Mouse (Mus musculus) megakaryocyte progenitor cell, adult 5-6 weeks (primary cell): ENCODE data around the gene Ago3. TPM values are rescaled to one million over a fixed set of nuclear protein-coding genes. Genes with fewer than 3 reads are reported as not detected.
A peak's percentile ranks its signal among the peaks of the same experiment; 100 is the strongest.

Experiments used
- ATAC-seq: replicated peaks from 2 replicates; pipeline ENCODE4 v1.8.0; 2016; ENCODE audit warnings: mild to moderate bottlenecking, moderate TSS enrichment, inconsistent platforms; ENCODE audit not compliant: poor library complexity
- total RNA-seq, 2 experiments: library from RNA; stranded (forward) in 1 of 2; stranded (reverse) in 1 of 2; fragments of 157-497, 149-512 nt in 1 of 2; fragments of 200-1000 nt in 1 of 2; gene quantifications; 2 replicates each; pipeline versions ENCODE4 v1.2.3 to v1.2.4; 2015 to 2017

The Ago3 gene
- total RNA-seq, 2 experiments from 2014 or later = 3.0 to 11.3 TPM

GRCm38 (mm10) chr4:126313202-126313601 lies 116.2 kb downstream of the Ago3 start:
- no peak for ATAC-seq

DNA sequence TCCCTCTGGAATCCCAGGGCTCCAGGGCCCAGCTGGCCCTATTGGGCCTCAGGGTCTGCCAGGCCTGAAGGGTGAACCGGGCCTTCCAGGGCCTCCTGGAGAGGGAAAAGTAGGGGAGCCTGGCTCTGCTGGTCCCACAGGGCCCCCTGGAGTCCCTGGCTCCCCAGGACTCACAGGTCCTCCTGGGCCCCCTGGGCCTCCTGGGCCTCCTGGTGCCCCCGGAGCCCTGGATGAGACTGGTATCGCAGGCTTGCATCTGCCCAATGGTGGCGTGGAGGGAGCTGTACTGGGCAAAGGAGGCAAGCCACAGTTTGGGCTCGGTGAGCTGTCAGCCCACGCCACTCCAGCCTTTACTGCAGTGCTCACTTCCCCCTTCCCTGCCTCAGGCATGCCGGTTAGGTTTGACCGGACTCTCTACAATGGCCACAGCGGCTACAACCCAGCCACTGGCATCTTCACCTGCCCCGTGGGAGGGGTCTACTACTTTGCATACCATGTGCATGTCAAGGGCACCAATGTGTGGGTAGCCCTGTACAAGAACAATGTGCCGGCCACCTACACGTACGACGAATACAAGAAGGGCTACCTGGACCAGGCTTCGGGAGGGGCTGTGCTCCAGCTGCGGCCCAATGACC lies 117.7 kb downstream of the Ago3 start:
- no peak for ATAC-seq

- ATAC-seq = no peak
Observed at GRCm38 (mm10) chr4:126310344-126310743, 119.0 kb downstream of the Ago3 start.

DNA sequence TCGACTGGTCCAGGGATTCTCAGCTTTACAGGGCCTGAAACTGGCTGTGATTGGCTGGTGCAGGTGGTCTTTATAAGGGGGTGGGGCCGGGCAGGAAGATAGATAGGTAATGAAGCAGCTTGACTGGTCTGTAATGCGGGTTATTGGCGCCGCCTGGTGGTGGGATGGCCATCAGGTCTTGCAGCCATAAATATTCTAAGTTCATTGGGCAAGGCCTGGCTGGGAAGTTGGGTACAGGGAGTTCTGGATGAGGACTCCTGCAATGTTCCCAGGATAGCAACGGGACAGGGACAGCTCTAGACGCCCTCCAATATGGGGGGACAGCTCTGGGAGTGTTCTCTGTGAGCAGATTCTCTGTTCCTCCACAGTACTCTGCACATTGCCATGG lies 119.4 kb downstream of the Ago3 start:
- peak; percentile 83 for ATAC-seq

DNA sequence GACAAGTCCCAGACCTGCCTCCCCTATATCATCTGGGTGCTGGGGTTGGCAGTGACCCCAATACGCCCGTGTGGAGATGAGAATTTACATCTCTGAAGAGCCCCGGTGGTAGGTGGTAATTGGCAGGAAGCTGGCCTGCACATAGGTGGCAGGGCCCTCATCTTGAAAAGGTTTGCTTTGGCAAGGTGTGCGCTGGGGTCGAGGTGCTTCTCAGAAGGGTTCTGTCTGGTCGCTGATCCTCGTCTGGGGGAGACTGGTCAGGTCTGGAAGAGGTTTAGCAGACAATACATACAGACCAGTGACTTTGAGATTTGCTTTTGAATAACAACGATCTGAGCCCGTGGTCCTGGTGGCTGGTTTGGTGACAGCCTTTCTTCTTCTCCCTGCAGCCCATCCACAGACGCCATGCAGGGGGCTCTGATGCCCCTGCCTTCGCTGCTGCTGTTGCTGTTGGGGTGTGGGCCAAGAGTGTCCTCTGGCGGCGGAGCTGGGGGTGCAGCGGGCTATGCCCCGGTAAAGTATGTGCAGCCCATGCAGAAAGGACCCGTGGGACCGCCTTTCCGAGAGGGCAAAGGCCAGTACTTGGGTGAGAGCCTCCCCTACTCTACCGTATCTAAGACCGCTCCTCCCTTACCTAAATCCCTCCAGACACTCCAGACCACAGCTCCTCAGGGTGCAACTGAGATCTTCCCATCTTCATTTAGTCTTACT lies 120.0 kb downstream of the Ago3 start:
- ATAC-seq = peak; percentile 47

- no peak for ATAC-seq
Observed at GRCm38 (mm10) chr4:126306827-126307226, 122.5 kb downstream of the Ago3 start.

DNA sequence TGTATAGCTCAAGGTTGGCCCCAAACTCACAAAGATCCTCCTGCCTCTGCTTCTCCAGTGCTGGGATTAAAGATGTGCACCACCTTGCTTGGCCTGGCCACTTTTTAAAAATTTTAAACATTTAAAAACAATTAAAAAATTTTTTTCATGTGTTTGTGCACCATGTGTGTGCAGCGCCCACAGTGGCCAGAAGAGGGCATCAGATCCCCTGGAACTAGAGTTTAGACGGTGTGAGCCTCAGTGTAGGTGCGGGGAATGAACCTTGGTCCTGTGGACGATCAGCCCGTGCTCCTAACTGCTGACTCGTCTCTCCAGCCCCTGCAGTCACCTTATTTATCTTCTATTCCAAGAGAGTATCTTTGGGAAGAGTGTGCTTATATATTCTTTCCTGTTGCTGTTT lies 123.3 kb downstream of the Ago3 start:
- ATAC-seq = no peak

DNA sequence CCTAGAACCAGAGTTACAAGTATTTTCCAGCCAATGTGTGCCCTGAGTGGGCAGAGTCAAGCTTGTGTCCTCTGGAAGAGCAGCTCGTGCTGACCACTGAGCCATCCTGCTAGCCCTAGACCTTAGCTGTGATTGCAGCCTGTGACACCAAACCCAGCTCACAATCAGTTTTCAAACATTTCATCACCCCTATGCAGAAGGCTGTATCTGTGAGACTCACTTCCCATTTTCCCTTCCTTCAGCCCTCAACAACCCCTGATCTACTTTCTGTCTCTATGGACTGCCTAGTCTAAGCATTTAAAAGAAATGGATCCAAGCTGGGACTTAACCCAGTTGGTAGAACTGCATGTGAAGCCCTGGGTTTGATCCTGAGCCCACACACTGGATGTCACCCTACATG lies 123.9 kb downstream of the Ago3 start:
- ATAC-seq = no peak

GRCm38 (mm10) chr4:126303877-126304276 lies 125.5 kb downstream of the Ago3 start:
- 0 out of 2 replicates have a peak, but pooled peaks have one; percentile 42 for ATAC-seq

- no peak for ATAC-seq
Observed at GRCm38 (mm10) chr4:126301584-126302309, 127.6 kb downstream of the Ago3 start.

DNA sequence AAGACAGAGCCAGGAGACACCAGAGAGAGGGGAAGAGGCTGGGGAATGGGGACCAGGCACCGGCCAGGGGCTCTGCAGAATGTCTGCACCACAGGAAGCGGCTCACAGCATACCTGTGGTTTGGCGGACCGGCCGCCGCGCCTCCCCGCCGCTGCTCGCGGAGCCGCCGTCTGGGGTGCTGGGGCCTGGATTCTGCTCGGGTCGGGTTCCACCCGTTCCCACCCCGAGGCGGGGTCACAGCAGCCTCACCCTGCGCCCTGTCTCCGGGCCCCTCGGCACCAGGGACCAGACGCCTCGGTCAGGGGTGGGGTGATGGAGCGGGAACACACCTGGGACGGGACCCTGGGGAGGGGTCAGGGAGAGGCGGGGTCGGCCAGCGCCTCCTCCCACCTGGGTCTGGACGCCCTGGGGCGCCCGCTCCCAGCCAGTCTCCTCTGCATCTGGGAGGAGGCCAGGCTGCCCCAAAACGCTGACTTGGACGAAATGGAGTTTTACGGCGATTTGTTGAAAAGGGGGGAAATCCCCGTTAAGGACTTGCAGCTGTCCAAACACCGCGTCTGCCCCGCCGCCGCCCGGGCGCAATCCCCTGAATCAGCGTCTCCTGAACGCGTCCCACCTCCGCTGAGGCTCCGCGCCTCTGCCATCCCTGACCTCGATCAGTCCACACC lies 128.3 kb downstream of the Ago3 start:
- 0 out of 2 replicates have a peak, but pooled peaks have one; percentile 10 for ATAC-seq

GRCm38 (mm10) chr4:126296617-126297101 lies 132.7 kb downstream of the Ago3 start:
- peak; percentile 45 for ATAC-seq

DNA sequence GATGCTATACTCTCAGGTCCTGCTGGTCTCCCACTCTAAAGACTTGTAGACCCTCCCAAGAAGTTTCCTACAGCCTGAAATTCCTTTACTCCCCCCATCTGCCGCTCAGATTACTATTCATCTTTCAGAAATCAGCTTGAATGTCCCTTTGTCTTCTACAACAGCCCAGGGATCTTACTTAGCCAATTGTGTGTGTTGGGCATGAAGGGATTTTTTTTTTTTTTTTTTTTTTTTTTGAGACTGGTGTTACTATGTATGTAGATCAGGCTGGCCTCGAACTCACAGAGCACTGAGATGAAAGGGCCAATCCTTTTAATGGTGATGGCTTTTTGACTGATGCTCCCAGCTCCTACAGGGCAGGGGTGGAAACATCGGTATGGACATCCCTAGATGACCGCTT lies 133.4 kb downstream of the Ago3 start:
- no peak for ATAC-seq

DNA sequence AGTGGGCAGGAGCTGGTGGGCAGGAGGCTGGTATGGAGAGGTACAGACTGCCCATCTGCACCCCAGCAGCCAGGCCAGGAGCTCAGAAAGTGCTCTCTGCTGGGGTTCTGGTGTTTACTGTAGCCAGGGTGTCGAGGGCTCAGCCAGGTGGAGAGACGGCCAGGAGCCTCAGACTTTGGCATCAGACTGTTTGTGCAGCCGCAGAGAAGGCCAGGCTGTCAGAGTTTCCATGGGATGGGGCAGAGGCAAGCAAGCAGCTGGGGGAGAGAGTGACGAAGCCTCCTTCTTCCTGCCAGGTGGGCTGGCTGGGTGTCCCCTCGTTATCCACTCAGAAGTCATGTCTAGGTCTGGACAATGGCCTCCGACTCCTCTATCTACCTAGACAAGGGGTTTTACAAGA lies 134.2 kb downstream of the Ago3 start:
- ATAC-seq = no peak

GRCm38 (mm10) chr4:126291196-126291595 lies 138.2 kb downstream of the Ago3 start:
- no peak for ATAC-seq

GRCm38 (mm10) chr4:126290314-126290713 lies 139.0 kb downstream of the Ago3 start:
- no peak for ATAC-seq

GRCm38 (mm10) chr4:126288085-126288666 lies 141.2 kb downstream of the Ago3 start:
- peak; percentile 24; the same call in 1 of the 2 replicates for ATAC-seq

DNA sequence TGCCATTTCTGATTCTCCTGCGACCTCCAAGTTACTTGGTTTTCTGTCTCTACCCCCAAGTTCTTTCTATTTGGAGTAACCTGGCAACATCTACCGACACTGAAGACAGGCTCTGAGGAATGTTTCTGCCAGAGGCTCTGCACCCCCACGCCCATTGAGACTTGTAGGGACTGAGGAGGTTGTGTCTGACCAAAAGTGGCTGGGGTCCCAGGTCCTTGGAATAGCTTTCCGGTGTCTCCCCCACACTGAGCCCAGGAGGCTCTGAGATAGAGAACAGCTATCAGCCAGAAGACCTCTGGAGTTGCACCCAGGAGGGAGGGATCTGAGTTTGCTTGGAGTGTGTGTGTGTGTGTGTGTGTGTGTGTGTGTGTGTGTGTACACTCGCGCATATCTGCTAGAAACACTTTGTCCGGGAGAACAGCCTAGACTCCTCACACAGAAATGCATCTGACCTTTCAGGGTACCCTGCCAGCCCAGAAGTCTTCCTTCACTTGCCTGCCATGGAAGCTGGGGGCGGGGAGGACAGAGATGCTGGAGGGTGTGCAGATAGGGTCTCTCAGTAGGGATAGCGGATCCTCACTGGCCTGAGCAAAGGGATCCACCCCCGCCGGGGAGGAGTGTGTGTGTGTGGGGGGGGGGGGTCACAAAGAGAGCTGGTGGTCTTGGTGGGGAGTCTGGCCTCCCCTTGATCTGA lies 141.9 kb downstream of the Ago3 start:
- ATAC-seq = no peak

DNA sequence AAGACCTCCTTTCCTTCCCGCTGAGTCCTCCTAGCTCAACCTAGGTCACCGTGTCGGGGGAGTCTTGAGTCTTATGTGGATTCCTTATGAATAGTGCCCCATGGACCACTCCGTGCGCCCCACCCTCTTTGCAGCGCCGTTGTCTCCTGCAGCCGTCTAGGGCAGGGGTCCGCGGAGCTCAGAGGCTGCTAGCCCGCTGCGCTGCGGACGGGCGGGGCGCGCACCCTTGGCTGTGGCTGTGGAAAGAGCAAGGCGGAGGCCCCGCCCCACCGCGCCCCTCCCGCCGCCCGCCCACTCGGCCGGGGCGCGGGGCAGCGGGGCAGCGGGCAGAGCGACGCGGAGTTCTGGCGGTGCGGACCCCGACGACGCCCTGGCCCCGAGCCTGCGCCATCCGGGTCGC lies 142.9 kb downstream of the Ago3 start, which contains the start of gene Col8a2:
Gene Col8a2, plus strand, starts transcription at position 302 of the 400 bp plus-strand sequence.
- ATAC-seq = peak; percentile 59

DNA sequence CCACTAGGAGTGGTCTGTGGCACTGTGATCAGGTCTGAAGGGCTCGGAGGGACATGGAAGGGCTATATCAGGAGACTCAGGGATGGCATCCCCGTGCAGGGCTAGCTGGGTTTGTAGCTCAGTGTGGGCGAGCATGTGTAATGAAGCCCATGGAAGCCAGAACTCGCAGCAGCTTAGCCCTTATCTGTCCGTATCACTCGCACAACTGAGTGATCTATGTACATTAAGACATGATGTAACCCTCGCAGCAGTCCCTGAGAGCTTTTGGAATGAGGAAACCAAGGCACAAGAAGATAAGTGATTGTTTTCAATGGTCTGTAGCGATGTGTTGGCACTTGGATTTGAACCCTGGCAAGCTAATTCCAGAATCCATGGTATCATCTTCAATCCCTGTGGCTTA lies 145.8 kb downstream of the Ago3 start:
- ATAC-seq = no peak
